Mouse (Mus musculus) MEL (cell line): ENCODE results near the gene Trim14.

Experiments used
- BHLHE40 ChIP-seq: IDR thresholded peaks from 2 replicates; pipeline ENCODE4 v1.6.1; 2012; ENCODE audit warnings: low read depth, mild to moderate bottlenecking, inconsistent platforms, low read length, improper control_type of control experiment, borderline replicate concordance
- CHD2 ChIP-seq: IDR thresholded peaks from 2 replicates; pipeline ENCODE4 v1.6.1; 2011; ENCODE audit warnings: low read length, improper control_type of control experiment
- CTCF ChIP-seq, 3 experiments: IDR thresholded peaks in 2 of 3; conservative IDR thresholded peaks in 1 of 3; 2 replicates each; pipeline ENCODE4 v1.5.1; 2011 to 2012; ENCODE audit warnings: low read length in 3 of 3, low read depth in 2 of 3, mild to moderate bottlenecking in 2 of 3, improper control_type of control experiment in 1 of 3, inconsistent platforms in 1 of 3, mixed read lengths in 1 of 3, moderate library complexity in 1 of 3; ENCODE audit not compliant: control insufficient read depth in 1 of 3, insufficient read depth in 1 of 3, poor library complexity in 1 of 3, severe bottlenecking in 1 of 3
- EP300 ChIP-seq, 2 experiments: IDR thresholded peaks; 2 replicates each; pipeline ENCODE4 v1.6.1; 2011; ENCODE audit warnings: improper control_type of control experiment in 2 of 2, low read length in 2 of 2, low read depth in 1 of 2, mild to moderate bottlenecking in 1 of 2
- MEF2A ChIP-seq: IDR thresholded peaks from 2 replicates; pipeline ENCODE4 v1.6.1; 2014; ENCODE audit warnings: low read depth, mild to moderate bottlenecking, inconsistent platforms, low read length, improper control_type of control experiment; ENCODE audit not compliant: poor library complexity, insufficient replicate concordance, severe bottlenecking; ENCODE audit errors: extremely low read depth

GRCm38 (mm10) chr4:46585041-46585810, 49.3 kb upstream of the Trim14 start:
- TF ChIP-seq CTCF (IDR thresholded peaks at IDR 0.05 in 2 of 3, conservative IDR thresholded peaks at IDR 0.05 in 1 of 3; ENCODE audit: control insufficient read depth in 1 of 3, insufficient read depth in 1 of 3, low read depth in 2 of 3, low read length in 3 of 3, poor library complexity in 1 of 3, severe bottlenecking in 1 of 3) (no peak), CHD2 (no peak), MEF2A (no peak), EP300 (IDR thresholded peaks at IDR 0.05; ENCODE audit: low read depth in 1 of 2, low read length in 2 of 2) (no peak), BHLHE40 (no peak)
